Mouse (Mus musculus) bone marrow macrophage, adult 2 months (primary cell): ENCODE data around the gene Macf1.

Experiments used
- CTCF ChIP-seq: IDR thresholded peaks from 2 replicates; pipeline ENCODE4 v1.5.1; 2012; ENCODE audit warnings: low read depth, mild to moderate bottlenecking, low read length, moderate library complexity
- POLR2A ChIP-seq: IDR thresholded peaks from 2 replicates; pipeline ENCODE4 v1.6.1; 2012; ENCODE audit warnings: mild to moderate bottlenecking, low read depth, low read length, borderline replicate concordance

DNA sequence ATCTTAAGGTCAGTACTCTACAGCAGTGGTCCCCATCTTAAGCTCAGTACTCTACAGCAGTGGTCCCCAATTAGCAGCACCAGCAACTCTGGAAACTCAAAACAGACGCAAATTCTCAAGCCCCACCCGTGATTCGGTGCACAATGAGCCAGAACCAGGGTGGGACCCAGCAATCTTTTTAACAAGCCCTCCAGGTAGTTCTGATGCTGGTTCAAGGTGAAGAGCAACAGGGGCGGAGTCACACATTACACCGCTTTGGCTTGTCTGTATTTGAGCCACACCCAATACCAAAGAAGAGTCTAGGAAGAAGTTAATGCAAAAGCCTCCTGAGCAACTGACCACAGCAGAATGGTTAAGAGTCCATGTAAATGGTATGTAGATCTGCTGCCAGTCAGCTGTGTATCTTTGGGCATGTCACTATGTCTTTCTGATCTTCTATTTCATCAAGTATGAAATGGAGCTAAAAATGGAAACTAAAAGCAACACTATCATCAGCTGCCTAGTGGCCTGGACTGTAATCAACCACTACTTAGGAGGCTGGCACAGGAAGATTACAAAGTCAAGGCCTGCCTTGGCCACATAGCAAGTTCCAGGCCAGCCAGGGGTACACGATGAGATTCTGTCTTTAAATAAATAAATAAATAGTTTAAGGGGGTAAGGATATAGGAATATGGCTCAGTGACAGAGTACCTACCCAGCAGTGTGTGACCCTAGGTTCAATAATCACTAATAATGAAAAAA lies 58.7 kb downstream of the Macf1 start:
- no peak for TF ChIP-seq CTCF
- no peak for TF ChIP-seq POLR2A
